Mouse (Mus musculus) right cerebral cortex, postnatal 4 days (tissue): ENCODE measurements around the gene Mgat4e.

Experiments used
- DNase-seq: peaks from one replicate; pipeline ENCODE4 v3.0.0-alpha.2; 2022

The Mgat4e gene

GRCm38 (mm10) chr1:134512183-134512582 is 37.3 kb downstream of the Mgat4e start:
- no peak for DNase-seq

GRCm38 (mm10) chr1:134510018-134510417 is 39.5 kb downstream of the Mgat4e start:
- DNase-seq: no peak

DNA sequence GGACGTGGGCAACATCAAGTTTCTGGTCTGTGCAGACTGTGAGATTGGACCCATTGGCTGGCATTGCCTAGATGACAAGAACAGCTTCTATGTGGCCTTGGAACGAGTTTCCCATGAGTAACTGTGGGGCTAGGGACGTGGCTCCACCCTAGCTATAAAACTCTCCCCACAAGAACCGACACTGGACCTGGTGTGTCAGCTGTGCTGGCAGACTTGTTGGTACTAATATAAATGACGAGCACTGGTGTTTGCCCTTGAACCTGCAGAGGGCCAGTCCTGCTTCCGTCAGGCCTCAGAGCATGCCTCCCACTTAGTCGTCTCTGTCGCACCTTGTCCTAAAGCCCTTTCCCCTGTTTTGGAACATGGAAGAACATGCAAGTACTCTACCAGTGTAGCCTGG is 43.3 kb downstream of the Mgat4e start:
- no peak for DNase-seq

DNA sequence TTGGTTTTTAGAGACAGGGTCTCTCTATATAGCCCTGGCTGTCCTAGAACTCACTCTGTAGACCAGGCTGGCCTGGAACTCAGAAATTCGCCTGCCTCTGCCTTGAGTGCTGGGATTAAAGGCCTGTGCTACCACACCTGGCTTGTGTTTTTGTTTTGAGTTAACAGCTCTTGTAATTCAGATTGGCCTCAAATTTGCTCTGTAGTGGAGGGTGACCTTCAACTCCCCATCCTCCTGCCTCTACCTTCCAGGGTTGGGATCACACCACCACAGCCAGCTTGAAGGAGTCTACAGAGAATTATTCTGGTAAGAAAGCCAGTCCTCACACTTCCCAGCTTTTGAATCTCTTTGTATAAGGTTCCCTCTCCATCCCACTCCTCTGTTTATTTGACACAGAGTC is 48.6 kb downstream of the Mgat4e start:
- DNase-seq: no peak

DNA sequence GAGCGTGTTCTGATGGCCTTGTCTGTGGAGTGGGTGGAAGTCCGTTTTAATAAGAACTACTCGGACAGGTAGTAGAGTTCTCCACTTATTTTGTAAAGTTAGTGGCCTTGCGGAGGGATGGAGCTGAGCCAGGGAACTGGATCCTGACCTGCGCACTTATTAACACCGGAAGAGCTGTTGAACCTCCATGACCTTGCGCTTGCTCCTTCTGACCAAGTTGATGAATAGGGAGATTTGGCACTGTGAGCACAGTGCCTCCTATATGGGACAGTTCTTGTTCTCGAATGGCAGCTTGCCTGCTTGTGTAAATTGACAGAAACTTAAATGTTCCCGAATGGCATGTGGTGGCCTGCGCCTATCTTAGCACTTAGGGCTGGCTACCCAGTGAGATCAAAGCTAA is 53.5 kb downstream of the Mgat4e start:
- no peak for DNase-seq

GRCm38 (mm10) chr1:134495216-134495539 is 54.3 kb downstream of the Mgat4e start:
- DNase-seq: no peak

- DNase-seq: peak; percentile 99
These were observed 54.9 kb downstream of the Mgat4e start, which contains the start of gene Rabif for GRCm38 (mm10) chr1:134494428-134495215. Rabif (plus strand) TSS chr1:134494648.

GRCm38 (mm10) chr1:134493956-134494355 is 55.5 kb downstream of the Mgat4e start:
- DNase-seq: no peak

GRCm38 (mm10) chr1:134493496-134493895 is 56.0 kb downstream of the Mgat4e start:
- DNase-seq: no peak

GRCm38 (mm10) chr1:134492276-134492675 is 57.2 kb downstream of the Mgat4e start:
- DNase-seq: no peak
